Mouse (Mus musculus): ENCODE measurements at regions not wholly inside any gene's neighbourhood (a gene's known extent, or its start where the extent isn't known, plus 50 kb on each side); places are given as distances from the start of the nearest gene placed in this dataset.

DNA sequence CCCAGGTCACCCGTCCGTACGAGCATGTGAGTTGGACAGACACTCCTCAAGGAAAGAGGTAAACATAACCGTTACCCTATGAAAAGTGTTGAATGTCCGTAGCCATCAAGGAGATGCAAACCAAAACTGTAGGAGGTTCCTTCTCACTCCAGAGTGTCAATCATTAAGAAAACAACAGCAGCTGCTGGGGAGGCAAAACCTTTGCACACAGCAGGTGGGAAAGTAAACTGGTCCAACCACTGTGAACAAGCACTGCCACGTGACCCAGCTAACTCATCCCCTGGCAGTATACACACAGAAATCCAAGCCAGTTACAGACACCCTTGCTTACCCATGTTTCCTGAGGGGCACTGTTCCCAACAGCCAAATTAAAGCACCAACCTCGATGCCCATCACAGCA, 54.7 kb upstream of the Irx5 start:
- Histone ChIP-seq H3K27ac (no peak overlapping the region), H3K4me1 (no peaks in the 10 kb centered on the region), H3K36me3 (no peaks in the 10 kb centered on the region), H3K9me3 (replicated peaks) (no peaks in the 10 kb centered on the region), H3K27me3 (ENCODE audit: low read depth, poor library complexity, severe bottlenecking) (no peaks in the 10 kb centered on the region), H3K4me3 (no peak overlapping the region)
- no peak for DNase-seq (ENCODE audit: low spot score)
- 84% methylated on average over 7 of the region's 7 CpGs for WGBS

DNA sequence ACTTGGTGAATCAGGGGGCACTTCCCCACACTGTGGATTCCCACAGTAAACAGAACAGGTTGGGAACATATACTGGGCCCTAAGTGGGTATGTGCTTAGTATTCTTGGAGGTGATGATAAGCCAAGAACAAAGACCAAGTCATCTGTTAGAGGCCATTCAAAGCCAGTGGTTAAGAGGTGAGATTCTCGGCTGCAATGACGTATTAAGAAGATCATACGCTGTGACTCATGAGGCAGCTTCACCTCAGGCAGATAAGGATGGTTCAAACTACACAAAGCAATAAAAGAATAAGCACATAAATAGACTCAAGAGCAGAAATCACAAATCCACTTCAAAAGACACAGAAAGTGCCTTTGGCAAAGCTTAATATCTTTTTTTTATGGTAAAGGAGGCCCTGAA, 56.4 kb upstream of the Irx5 start:
- H3K36me3 ChIP-seq, result no peaks in the 10 kb centered on the region

DNA sequence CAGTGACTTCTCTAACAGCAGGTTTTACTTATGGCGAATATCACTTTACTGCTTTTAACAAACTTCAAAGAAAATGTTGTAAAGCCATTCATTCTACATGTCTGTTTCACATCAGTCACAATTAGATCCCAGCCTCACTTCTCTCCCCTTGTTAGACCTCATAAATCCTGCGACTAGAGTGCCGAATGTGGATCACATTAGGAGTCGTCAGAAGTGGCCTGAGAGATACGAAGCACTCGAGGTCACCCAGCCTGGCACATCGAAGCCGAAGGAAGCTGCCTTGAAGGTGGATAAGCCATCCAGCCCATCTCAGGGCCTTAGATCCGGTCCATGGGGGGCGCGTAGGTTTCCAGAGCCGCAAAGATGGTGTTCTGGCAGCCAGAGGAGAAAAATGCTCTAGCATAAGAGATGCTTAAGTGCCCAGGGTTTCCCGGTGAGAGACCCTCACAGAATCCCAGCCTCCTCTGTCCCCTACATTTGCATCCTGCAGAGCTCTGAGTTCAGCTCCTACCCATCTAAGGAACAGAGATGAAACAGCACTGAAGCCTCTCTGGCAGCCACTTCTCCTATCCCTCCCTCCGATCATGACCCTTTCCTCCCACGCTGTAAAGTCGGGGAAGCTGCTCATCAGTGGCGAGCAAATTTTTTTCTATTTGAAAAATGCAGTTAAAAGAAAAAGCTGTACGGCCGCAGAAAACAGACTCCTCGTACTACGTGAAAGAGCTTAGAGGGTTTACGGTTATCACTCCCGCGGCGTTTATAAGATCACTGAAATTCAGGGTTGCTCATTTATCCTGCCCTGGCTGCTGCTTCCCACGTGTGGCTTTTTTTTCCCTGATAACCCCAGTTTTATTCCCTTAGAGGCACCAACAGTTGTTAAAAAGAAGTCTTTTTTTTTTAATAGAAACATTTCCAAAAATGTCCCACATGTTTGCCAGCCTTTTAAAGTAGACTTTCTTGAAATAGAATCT, 70.3 kb upstream of the Irx5 start:
- H3K27me3 ChIP-seq (ENCODE audit: low read depth, poor library complexity, severe bottlenecking), result peaks cover 70% of the 10 kb centered on the region
- H3K27ac ChIP-seq, result 0 out of 2 replicates have a peak overlapping the region, but pooled peaks have one; percentile 30
- H3K4me1 ChIP-seq, result peaks cover 44% of the 10 kb centered on the region
- peak; percentile 66 for DNase-seq (ENCODE audit: low spot score)
- peak overlapping the region; percentile 19; the same call in 1 of the 2 replicates for H3K4me3 ChIP-seq
- 25% methylated on average over 26 of the region's 26 CpGs for WGBS
- H3K9me3 ChIP-seq (replicated peaks), result no peaks in the 10 kb centered on the region
- H3K36me3 ChIP-seq, result no peaks in the 10 kb centered on the region

More for the DNA sequence above, 56.4 kb upstream of the Irx5 start:
- no peaks in the 10 kb centered on the region for H3K4me1 ChIP-seq
- no peak overlapping the region for H3K27ac ChIP-seq
- no peak for DNase-seq (ENCODE audit: low spot score)
- peaks cover 14% of the 10 kb centered on the region for H3K27me3 ChIP-seq (ENCODE audit: low read depth, poor library complexity, severe bottlenecking)
- no peak overlapping the region for H3K4me3 ChIP-seq
- 96% methylated on average over 3 of the region's 3 CpGs for WGBS
- no peaks in the 10 kb centered on the region for H3K9me3 ChIP-seq (replicated peaks)

DNA sequence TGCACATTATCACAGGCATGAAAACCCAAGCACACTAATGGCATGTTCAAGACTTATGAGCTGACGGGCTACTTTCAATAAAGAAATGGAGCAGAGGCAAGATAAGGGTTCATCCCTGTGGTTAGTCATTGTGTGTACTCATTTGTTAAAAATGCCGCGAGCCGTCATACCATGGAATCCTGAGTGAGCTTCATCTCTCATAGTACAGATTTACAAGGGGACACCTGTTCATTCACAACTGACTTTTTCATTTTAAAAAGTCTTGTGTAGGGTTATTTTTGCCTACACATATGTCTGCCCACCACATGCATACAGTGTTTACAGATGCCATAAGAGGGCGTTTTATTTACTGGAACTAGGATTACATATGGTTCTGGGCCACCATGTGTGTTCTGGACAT, 81.7 kb upstream of the Irx5 start:
- Histone ChIP-seq H3K27ac (no peak overlapping the region), H3K36me3 (no peaks in the 10 kb centered on the region), H3K27me3 (ENCODE audit: low read depth, poor library complexity, severe bottlenecking) (peaks cover under 1% of the 10 kb centered on the region; the same call in 1 of the 2 replicates), H3K4me3 (no peak overlapping the region), H3K9me3 (replicated peaks) (no peaks in the 10 kb centered on the region), H3K4me1 (no peaks in the 10 kb centered on the region)
- WGBS, result 94% methylated on average over 5 of the region's 5 CpGs
- DNase-seq (ENCODE audit: low spot score), result no peak

DNA sequence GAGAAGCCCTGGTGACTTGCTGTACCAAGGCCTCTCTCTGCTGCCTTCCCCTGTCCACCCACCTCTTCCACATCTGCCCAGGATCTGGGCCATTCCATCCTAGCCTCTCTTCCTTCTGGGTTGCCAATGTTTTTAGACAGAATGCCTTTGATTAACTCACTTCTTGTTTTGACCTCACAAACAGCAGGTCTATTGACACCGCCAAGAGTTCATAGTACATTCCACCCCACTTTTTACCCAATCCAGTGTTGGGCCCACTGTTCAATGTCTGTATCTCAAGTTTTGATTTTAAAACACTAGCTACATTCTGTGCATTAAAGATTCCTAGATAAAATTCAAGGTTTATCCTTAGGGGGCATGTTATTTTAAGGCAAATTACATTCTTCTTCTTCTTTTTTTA, 84.7 kb upstream of the Irx5 start:
- Histone ChIP-seq H3K36me3 (no peaks in the 10 kb centered on the region), H3K27me3 (ENCODE audit: low read depth, poor library complexity, severe bottlenecking) (no peaks in the 10 kb centered on the region), H3K4me1 (no peaks in the 10 kb centered on the region), H3K27ac (no peak overlapping the region), H3K4me3 (no peak overlapping the region), H3K9me3 (replicated peaks) (no peaks in the 10 kb centered on the region)
- DNase-seq (ENCODE audit: low spot score), result no peak
- 97% methylated on average over 1 of the region's 1 CpGs for WGBS

DNA sequence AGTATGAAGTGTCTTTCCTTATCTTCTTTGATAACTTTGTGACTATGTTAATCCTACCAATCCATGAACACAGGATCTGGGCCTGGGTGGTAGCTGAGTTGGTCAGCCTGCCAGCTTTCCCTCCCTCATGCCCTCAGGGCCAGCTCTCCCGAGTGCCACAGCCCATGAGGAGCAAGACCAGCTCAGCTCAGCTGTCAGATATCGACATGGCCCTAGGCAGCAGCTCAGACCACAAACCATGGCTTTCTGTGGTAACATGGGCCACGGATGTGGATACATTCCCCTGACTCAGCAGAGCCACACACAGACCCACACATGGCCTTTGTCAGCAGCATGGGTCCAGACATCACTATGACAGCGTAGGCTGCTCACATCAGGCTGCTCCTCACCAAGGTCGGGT, 85.4 kb upstream of the Irx5 start:
- Histone ChIP-seq H3K27me3 (ENCODE audit: low read depth, poor library complexity, severe bottlenecking) (no peaks in the 10 kb centered on the region), H3K9me3 (replicated peaks) (no peaks in the 10 kb centered on the region), H3K4me1 (no peaks in the 10 kb centered on the region), H3K36me3 (no peaks in the 10 kb centered on the region), H3K27ac (no peak overlapping the region), H3K4me3 (no peak overlapping the region)
- 83% methylated on average over 5 of the region's 5 CpGs for WGBS
- no peak for DNase-seq (ENCODE audit: low spot score)

DNA sequence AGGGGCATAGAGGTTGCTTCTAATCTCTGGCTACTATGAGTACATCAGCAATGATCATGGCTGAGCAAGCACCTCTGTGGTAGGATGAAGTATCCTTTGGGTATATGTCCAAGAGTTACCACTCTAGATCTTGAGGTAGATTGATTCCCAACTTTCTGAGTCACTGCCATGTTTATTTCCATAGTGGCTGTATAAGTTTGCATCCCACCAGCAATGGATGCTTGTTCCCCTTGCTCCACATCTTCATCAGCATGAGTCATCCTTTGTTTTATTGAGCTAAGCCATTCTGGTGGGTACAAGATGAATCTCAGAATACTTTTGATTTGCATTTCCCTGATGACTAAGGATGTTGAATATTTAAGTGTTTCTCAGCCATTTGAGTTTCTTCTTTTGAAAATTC, 86.8 kb upstream of the Irx5 start:
- Histone ChIP-seq H3K4me1 (no peaks in the 10 kb centered on the region), H3K36me3 (no peaks in the 10 kb centered on the region), H3K27me3 (ENCODE audit: low read depth, poor library complexity, severe bottlenecking) (peaks cover 11% of the 10 kb centered on the region; the same call in 1 of the 2 replicates), H3K27ac (no peak overlapping the region), H3K4me3 (no peak overlapping the region), H3K9me3 (replicated peaks) (no peaks in the 10 kb centered on the region)
- DNase-seq (ENCODE audit: low spot score), result no peak

DNA sequence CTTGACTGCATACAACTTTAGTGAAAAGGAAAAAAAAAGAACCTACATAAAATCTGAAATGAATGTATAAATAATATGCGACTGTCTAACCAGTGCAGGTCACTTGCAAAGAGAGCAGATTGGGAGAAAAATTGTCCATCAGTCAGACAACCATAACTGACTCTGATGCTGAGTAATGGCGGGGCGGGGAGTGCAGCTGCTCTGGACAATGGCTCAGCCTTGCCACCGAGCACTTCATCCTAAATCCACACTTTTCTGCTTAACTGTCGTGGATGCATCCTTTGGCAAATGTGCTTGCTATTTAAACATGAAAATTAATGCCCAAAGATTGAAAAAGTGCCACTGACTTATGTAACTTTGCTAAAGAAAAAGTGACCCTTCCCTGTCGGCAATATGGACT, 90.0 kb upstream of the Irx5 start:
- WGBS, result 86% methylated on average over 6 of the region's 6 CpGs
- no peak overlapping the region for H3K4me3 ChIP-seq

DNA sequence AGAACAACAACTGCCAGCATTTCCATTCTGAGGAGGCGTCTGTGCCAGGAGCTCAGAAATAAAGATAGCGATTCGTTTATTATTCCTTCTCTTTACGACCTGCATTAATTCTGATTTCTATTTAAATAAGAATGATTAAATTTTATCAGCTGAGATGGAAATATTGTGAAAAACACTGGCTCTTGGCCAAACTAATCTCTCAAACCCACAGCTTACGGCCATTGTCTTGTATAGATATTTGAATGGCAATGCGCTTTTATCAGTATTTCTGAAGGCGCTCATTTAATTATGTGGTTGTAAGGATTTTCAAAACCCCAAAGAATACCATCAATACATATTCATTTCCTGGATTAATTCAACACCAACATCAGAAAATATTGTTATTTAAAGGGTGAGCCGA, 97.4 kb upstream of the Irx5 start:
- H3K4me1 ChIP-seq, result no peaks in the 10 kb centered on the region
- H3K4me3 ChIP-seq, result no peak overlapping the region
- no peaks in the 10 kb centered on the region for H3K36me3 ChIP-seq
- no peak for DNase-seq (ENCODE audit: low spot score)
- 95% methylated on average over 8 of the region's 8 CpGs for WGBS
- H3K27me3 ChIP-seq (ENCODE audit: low read depth, poor library complexity, severe bottlenecking), result peaks cover 29% of the 10 kb centered on the region; the same call in 1 of the 2 replicates
- no peak overlapping the region for H3K27ac ChIP-seq
- no peaks in the 10 kb centered on the region for H3K9me3 ChIP-seq (replicated peaks)

More for the DNA sequence above, 90.0 kb upstream of the Irx5 start:
- H3K9me3 ChIP-seq (replicated peaks), result no peaks in the 10 kb centered on the region
- no peaks in the 10 kb centered on the region for H3K4me1 ChIP-seq
- H3K27me3 ChIP-seq (ENCODE audit: low read depth, poor library complexity, severe bottlenecking), result peaks cover 34% of the 10 kb centered on the region; the same call in 1 of the 2 replicates
- H3K36me3 ChIP-seq, result no peaks in the 10 kb centered on the region
- H3K27ac ChIP-seq, result no peak overlapping the region
- DNase-seq (ENCODE audit: low spot score), result no peak

DNA sequence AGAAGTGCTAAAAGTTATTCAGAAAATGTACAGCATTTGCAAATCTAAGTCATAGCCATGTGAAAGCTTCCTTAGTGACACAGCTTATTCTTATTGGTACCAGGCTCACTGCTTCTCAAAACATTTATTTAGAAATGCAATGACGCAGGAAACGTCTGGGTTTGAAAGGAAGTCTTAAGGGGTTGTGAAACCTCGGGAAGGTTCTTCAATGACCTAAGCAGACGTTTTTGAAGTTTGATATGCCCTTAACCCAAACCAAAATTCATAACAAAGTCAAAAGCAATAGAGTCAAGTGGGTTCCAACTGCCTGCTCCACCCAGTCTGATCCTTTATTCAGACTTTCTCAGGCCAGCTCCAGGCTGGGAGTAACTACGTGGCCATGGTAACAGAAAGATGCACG, 99.2 kb upstream of the Irx5 start:
- Histone ChIP-seq H3K4me3 (no peak overlapping the region), H3K9me3 (replicated peaks) (no peaks in the 10 kb centered on the region), H3K27me3 (ENCODE audit: low read depth, poor library complexity, severe bottlenecking) (peaks cover 15% of the 10 kb centered on the region; the same call in 1 of the 2 replicates), H3K27ac (no peak overlapping the region), H3K4me1 (peaks cover 1% of the 10 kb centered on the region; the same call in 1 of the 2 replicates), H3K36me3 (no peaks in the 10 kb centered on the region)
- 76% methylated on average over 6 of the region's 6 CpGs for WGBS
- no peak for DNase-seq (ENCODE audit: low spot score)

DNA sequence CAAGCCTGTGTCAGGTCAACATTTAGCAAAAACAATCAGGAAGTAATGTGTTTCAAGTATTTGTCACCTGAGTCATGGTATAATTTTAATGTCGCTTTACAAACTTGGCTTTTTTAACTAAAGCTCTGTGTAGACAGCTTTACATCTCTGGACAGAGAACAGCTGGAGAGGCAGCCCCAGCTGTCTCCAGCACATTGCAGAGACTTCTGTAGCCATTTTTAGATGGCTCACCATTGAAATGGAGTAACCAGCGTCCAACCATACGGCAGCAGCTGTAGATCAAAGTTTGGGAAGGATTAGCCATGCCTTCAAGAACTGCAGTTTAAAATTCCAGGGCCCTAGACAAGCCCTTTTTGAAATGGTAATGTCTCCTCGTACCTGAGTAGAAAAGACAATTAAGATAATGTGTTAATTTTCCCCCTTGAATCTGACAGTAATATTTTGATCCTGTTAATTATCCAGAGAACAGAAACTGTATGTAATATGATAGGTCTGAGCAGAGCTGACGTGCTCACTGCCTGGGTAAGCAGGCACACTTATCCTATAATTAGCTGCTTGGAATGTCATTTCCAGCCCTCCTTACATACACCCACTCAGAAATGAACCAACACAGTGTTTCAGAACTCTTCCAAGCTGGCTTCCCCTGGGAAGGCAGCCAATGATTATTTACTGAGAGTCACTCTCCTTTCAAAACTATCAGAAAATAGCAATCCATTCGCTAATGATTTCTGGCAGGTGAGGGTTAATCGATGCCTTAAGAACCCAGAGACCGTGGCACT, 104.6 kb upstream of the Irx5 start:
- H3K36me3 ChIP-seq, result no peaks in the 10 kb centered on the region
- H3K9me3 ChIP-seq (replicated peaks), result no peaks in the 10 kb centered on the region
- H3K27ac ChIP-seq, result no peak overlapping the region
- no peak overlapping the region for H3K4me3 ChIP-seq
- WGBS, result 65% methylated on average over 8 of the region's 8 CpGs
- no peak for DNase-seq (ENCODE audit: low spot score)
- peaks cover 10% of the 10 kb centered on the region for H3K4me1 ChIP-seq
- H3K27me3 ChIP-seq (ENCODE audit: low read depth, poor library complexity, severe bottlenecking), result peaks cover 15% of the 10 kb centered on the region; the same call in 1 of the 2 replicates

DNA sequence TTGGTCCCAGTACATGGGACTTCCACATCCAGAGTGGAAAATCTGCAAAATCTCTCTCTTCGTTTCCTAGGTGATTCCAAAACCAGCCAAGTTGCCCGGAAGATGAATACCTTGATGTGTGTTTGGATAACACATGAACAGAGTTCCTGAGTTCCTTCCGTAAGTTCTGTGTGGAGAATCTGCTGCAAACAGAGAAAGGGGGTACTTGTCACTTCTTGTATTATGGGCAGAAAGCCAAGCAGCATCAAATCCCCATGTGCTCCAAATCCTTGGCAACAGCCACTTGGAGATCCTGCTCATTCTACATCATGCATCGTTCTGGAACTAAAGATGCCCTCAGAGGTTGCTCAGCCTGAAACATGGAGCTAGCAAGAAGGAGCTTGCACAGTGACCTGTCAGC, 111.1 kb upstream of the Irx5 start:
- DNase-seq (ENCODE audit: low spot score), result no peak
- Histone ChIP-seq H3K4me3 (no peak overlapping the region), H3K36me3 (no peaks in the 10 kb centered on the region), H3K4me1 (no peaks in the 10 kb centered on the region), H3K27ac (no peak overlapping the region), H3K9me3 (replicated peaks) (no peaks in the 10 kb centered on the region), H3K27me3 (ENCODE audit: low read depth, poor library complexity, severe bottlenecking) (peaks cover 43% of the 10 kb centered on the region; the same call in 1 of the 2 replicates)
- 92% methylated on average over 4 of the region's 4 CpGs for WGBS

All from limb, embryonic 10.5 days (tissue).